ENCODE assay signal across 8 mouse cellular contexts in genomic region chr11:109560793-109561257, GRCm38 (mm10). TPM values are rescaled to one million over a fixed set of nuclear protein-coding genes. Genes with fewer than 3 reads are reported as not detected.
A peak's percentile ranks its signal among the peaks of the same experiment; 100 is the strongest.
DNase-seq lines count a peak whose midpoint lies in the region; ATAC-seq lines count a peak whose summit lies in the region.

No protein-coding gene starts in this region.

- no peaks in the 10 kb centered on the region for H3K27me3 ChIP-seq in embryonic facial prominence, embryonic 14.5 days (replicated peaks; ENCODE audit: control insufficient read depth, insufficient read depth, low read length)
- no peaks in the 10 kb centered on the region for H3K27me3 ChIP-seq in kidney, embryonic 15.5 days

- DNase-seq in ovary, postnatal 14 days (ENCODE audit: low spot score) = peak; percentile 38
- no peak for DNase-seq in ovary, postnatal 10 days (ENCODE audit: low spot score)
- DNase-seq in embryonic facial prominence, embryonic 14.5 days (ENCODE audit: low spot score) = peak; percentile 56
- DNase-seq in lung, postnatal 36 days = peak; percentile 85
- DNase-seq in thymus, postnatal 4 days = peak; percentile 81
- DNase-seq in adrenal gland, postnatal 36 days = no peak
- no peak for DNase-seq in cerebellum, adult 18-20 months

- H3K4me3 ChIP-seq in embryonic facial prominence, embryonic 14.5 days (ENCODE audit: low read depth, low read length) = no peak overlapping the region
- no peak overlapping the region for H3K4me3 ChIP-seq in kidney, embryonic 15.5 days (replicated peaks)

- H3K9ac ChIP-seq in embryonic facial prominence, embryonic 14.5 days (ENCODE audit: low read depth, low read length) = no peak overlapping the region
- no peak overlapping the region for H3K9ac ChIP-seq in kidney, embryonic 15.5 days

- H3K36me3 ChIP-seq in embryonic facial prominence, embryonic 14.5 days (ENCODE audit: control insufficient read depth, insufficient read depth, low read length) = no peaks in the 10 kb centered on the region
- H3K36me3 ChIP-seq in kidney, embryonic 15.5 days = no peaks in the 10 kb centered on the region

- peak overlapping the region; percentile 58 for H3K27ac ChIP-seq in embryonic facial prominence, embryonic 14.5 days (replicated peaks; ENCODE audit: low read depth, low read length)
- H3K27ac ChIP-seq in kidney, embryonic 15.5 days = peak overlapping the region; percentile 57; the same call in 1 of the 2 replicates

- H3K4me1 ChIP-seq in embryonic facial prominence, embryonic 14.5 days (ENCODE audit: control insufficient read depth, insufficient read depth, low read length) = peaks cover 17% of the 10 kb centered on the region
- H3K4me1 ChIP-seq in kidney, embryonic 15.5 days = peaks cover 22% of the 10 kb centered on the region

- WGBS in embryonic facial prominence, embryonic 14.5 days = 23% methylated on average over 9 of the region's 9 CpGs
- WGBS in kidney, embryonic 15.5 days = 13% methylated on average over 9 of the region's 9 CpGs

- no peaks in the 10 kb centered on the region for H3K9me3 ChIP-seq in embryonic facial prominence, embryonic 14.5 days (ENCODE audit: control insufficient read depth, low read length)
- no peaks in the 10 kb centered on the region for H3K9me3 ChIP-seq in kidney, embryonic 15.5 days (replicated peaks)

- no peak overlapping the region for H3K4me2 ChIP-seq in embryonic facial prominence, embryonic 14.5 days (ENCODE audit: low read depth, low read length)
- H3K4me2 ChIP-seq in kidney, embryonic 15.5 days = no peak overlapping the region

- ATAC-seq in embryonic facial prominence, embryonic 14.5 days (ENCODE audit: low read depth) = peak; percentile 60; the same call in 1 of the 2 replicates
- peak; percentile 83 for ATAC-seq in kidney, embryonic 15.5 days (replicated peaks; ENCODE audit: low FRiP score)

RNA-seq across cellular contexts. Expression of gene Wipi1, which starts 50.9 kb away (rescaled TPM):
- 36.1 and 37.8 TPM in 2 replicates for polyA plus RNA-seq in embryonic facial prominence, embryonic 14.5 days (2014; fragmentation: Nextera tagmentation; extraction: Ambion mirVana)
- polyA plus RNA-seq in kidney, embryonic 15.5 days (2015; fragmentation: Nextera tagmentation; extraction: Ambion mirVana) = 35.0 and 35.5 TPM in 2 replicates
- 10 to 100 TPM; 26.8 to 56.0 TPM for total RNA-seq in adrenal gland, postnatal 36 days (2021)

Comparison
In these comparisons a context has a peak if more than half of its experiments do, and no peak if none do; other contexts are left out.
1. DNase-seq: peak in ovary, postnatal 14 days (single experiment), embryonic facial prominence, embryonic 14.5 days (single experiment), lung, postnatal 36 days (single experiment) and thymus, postnatal 4 days (single experiment); none in ovary, postnatal 10 days (single experiment), adrenal gland, postnatal 36 days (0 of 2) and cerebellum, adult 18-20 months (0 of 2).